Mouse (Mus musculus) Muller cell, postnatal 12 days (primary cell): ENCODE results near the gene Gna14.

Source experiments
- DNase-seq: peaks from one replicate; pipeline ENCODE4 v3.0.0-alpha.2; 2015; ENCODE audit errors: inconsistent ontology term

Gna14 gene

GRCm38 (mm10) chr19:16435531-16436231 lies at the start of gene Gna14:
Gene Gna14 (plus strand): TSS chr19:16435762.
- peak; percentile 83 for DNase-seq

GRCm38 (mm10) chr19:16386514-16386913 lies 49.0 kb upstream of the Gna14 start:
- DNase-seq, result peak; percentile 77

DNA sequence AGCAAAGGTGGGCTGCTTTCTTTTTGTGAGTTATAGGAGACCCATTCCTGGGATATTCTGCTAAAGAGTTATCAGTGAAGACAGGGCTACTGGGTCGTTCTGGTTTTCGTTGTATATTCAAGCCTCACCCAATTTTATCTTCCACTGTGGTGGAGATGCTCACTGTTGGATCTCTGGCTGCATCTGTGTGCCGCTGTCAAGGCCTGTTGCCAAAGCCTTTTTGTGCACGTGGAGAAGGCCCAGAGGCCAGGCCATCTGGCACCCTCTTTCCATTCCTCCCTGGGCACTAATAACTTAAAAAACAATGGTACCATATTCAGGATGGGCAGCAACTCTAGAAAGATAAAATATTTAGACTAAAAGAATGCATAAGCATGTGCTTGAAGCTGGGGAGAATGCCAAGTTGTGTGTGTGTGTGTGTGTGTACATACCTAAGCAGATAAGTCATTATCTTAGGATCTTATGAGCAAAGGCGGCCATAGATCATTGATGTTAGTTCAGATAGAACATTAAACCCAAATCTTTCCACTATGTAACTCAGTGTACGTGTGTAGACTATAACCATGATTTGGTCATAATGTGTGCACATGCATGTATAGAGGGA lies 45.3 kb upstream of the Gna14 start:
- no peak for DNase-seq

DNA sequence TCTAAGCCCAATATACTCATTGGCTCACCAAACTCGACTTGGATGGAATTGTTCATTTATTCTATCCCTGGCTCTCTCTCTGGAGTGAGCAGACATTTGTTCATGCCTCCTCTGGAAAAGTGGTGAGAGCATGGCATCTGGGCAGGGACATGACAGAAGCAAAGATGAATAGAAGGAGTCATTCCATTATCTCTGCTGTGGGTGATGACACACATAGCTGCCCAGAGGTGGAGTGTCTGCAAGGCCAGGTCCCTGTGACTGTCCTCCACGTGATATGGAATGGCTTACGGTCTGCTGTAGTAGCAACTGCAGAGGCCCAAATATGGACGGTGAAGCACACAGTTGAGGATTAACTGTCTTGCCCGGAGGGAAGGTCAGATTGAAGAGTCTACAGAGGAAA lies 41.2 kb upstream of the Gna14 start:
- DNase-seq, result no peak

DNA sequence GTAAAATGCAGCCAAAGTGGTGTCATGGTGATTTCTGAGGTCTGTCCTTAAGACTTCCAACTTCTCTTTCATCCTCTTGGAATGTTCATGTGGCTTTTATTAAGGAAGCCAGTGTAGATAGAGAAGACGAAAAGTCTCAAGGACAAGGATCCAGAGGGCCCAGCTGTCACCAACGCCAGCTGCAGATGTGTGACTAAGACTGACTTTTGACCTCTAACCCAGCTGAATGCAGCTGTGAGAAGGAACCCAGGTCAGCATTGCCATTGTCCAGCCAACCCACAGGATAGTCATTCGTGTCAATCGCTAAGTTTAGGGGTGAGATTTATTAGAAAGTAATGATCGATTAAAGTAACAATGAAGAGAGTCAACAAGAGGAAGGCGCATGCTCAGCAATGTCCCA lies 32.5 kb upstream of the Gna14 start:
- DNase-seq, result no peak

GRCm38 (mm10) chr19:16407727-16408126 lies 27.8 kb upstream of the Gna14 start:
- no peak for DNase-seq

DNA sequence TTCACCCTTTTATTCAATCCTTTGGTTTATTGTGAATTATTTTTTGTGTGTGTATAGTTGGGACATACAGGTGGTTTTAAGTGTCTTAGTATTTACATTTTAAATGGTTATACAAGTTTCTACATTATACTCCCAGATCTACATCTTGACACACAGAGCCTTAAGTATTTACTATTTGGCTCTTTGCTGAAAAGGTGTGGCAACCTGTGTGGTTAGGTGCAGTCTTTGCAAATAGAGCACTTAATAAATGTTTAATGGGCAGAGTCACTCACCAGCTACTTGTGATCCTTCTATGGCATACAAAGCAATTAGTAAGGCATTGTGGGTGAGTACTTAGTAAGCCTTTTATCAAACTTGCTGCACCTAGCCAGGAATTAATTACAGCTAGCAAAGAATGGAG lies 24.3 kb upstream of the Gna14 start:
- DNase-seq, result no peak

- DNase-seq, result peak; percentile 32
Observed at GRCm38 (mm10) chr19:16418086-16418663, 17.4 kb upstream of the Gna14 start.

DNA sequence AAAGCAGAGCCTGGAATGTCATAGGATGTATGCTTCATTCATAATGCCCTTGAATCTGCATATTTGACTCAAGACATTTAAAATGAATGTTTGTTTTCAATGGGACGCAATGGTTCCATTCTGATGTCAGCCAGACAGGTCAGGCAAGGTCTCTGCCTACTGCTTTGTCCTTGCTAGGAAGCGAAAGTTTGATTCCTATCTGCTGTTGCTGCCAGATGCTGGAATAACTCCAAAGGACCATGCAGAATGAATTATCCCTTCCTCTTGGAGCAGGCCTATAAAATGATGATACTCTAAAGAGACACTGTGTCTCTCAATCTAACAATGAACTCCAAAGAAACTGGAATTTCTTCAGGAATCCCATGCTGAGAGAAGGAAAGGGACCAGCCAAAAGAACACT lies 10.0 kb upstream of the Gna14 start:
- no peak for DNase-seq

DNA sequence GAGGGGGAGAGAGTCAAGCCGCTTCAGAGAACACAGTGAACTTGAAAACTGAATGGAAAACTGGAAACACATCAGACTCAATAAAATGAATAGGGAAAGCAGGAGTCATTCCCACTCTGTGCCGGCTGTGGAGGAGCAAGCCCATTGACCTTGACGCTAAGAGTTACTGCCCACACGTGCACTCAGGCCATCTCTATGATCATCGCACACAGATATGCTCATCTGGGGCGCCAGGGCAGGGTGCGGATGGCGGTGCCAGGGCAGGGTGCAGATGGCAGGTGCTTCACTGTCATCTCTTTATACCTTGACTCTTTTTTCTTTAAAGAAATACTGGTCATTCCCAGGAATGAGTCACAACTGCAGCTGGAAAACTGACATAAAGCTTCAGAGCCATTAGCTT lies 4.2 kb upstream of the Gna14 start:
- DNase-seq, result no peak

GRCm38 (mm10) chr19:16434879-16435278 lies 683 bp upstream of the Gna14 start:
- DNase-seq, result no peak

DNA sequence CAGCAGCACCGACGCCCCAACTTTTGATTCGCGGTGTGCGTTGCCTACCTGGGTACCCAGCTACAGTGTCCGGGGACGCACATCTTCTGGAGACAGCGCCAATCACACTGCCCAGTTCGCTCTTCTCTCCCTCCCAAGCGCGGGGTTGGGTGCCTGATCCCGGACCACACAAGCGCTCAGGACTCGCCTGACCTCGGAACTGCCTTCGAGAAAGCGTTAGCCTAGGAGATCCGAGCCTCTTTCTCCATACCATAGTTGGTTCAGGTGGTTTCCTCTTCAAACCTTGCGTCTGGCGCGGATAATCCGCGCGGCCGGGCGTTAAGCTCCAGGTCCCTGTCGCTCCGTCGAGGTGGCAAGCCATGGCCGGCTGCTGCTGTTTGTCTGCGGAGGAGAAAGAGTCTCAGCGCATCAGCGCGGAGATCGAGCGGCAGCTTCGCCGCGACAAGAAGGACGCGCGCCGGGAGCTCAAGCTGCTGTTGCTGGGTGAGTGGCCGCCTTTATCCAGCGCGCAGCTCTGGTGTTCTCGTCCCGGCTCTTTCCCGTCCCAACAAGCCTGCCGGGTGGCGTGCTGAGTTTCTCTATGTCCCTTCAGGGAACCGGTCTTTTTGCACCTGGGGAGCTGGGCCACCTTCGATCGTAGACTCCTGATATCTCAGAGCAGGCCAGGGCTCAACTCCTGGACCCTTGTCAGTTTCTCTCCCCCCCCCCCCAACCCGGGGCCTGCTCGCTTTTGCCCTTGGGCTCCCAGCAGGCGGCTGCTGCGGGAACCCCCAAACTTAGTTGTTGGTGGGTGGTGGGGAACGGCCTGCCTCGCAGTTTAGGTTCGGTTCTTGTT lies 990 bp downstream of the Gna14 start:
- peak; percentile 53 for DNase-seq

DNA sequence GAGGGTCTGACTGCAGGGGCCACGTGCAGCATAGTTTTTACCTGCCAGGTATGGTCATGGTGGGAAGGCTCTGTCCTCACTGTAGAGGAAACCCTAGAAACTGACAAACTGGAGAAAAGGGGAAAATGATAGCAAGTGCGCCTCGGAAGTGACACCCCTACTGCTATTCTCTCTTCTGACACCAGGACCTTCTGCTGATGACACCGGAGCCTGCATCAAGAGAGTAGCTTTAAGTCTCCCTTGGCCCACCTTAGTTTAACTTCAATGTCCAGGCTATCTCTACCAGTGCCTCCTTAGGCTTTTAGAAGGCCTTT lies 1.6 kb downstream of the Gna14 start:
- DNase-seq, result no peak

GRCm38 (mm10) chr19:16437906-16438305 lies 2.3 kb downstream of the Gna14 start:
- DNase-seq, result no peak

DNA sequence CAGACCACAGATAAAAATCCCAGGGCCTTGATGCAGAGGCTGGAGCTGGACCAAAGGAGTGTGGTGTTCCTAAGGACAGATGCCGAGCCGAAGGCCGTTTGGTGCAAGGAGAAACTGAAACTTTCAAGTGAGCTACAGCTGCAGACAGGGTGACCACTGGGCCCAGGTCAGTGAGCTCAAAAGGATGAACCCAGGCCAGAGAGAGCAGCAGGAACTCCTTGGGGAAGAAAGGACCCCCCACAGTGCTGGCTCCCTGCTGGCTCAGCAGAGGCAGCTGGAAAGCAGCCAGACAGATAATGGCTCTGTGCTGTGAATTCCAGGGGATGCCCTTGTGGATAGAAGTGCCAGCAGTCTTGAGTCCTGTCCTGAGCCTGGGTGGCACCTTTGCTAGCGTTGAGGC lies 3.7 kb downstream of the Gna14 start:
- DNase-seq, result peak; percentile 60

- DNase-seq, result no peak
Observed at GRCm38 (mm10) chr19:16439834-16440233, 4.3 kb downstream of the Gna14 start.

DNA sequence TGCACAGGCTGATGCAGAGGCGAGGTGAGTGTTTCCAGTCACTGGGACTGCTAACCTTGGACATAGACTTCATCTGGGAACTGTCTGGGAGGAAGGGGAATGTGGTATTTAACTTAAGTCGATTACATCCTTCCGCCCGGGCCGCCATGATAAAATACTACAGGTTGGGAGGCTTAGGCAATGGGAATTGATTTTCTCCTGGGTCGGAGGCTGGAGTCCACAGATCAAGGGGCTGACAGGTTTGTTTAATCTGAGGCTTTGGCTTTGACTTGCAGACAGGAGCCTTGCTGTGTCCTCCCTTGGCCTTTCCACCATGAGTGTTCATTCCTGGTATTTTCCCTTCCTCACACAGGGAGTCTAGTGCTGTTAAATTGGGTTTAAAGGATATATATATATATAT lies 5.8 kb downstream of the Gna14 start:
- DNase-seq, result no peak

GRCm38 (mm10) chr19:16443335-16443734 lies 7.8 kb downstream of the Gna14 start:
- DNase-seq, result no peak

GRCm38 (mm10) chr19:16446612-16447011 lies 11.1 kb downstream of the Gna14 start:
- no peak for DNase-seq

- DNase-seq, result no peak
Observed at GRCm38 (mm10) chr19:16447832-16448621, 12.5 kb downstream of the Gna14 start.

DNA sequence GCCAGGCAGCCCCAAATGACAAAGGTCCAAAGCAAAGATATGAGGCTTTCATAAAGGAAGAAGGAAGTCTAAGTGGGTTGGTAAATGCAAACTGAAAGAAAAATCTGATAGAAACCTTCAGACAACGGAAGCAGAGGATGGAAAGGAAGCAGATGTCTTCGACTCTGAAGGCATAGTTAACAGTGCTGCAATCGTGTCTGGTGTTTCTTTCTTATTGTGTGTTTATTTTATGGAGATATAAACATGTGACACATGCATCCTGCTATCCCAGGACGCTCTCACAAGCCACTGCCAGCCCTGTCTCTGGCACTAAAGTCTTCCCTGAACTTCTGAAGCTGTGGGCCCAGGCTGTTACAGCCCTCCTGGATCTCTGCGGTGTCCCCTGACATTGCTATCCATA lies 13.2 kb downstream of the Gna14 start:
- DNase-seq, result no peak

DNA sequence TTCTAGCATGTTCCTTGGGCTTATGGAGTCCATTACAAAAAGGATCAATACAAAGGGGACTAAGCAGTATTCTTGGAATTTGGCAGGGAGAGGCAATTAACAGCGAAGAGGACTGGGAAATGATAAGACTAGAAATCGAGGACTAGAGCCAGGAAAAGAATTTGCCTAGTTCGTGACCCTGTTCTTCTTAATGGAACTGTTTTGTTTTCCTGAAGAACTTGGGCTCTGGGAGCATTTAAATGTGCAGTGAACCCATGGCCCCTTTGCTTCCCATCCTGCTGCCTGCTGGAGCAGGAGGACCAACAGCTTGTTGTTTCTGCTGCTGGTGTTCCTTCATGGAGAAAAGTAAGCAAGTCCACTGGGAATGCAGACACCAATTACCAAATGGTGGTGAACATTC lies 15.3 kb downstream of the Gna14 start:
- peak; percentile 77 for DNase-seq
